18 mouse cellular contexts compared by ENCODE assay signal in the genomic region with DNA sequence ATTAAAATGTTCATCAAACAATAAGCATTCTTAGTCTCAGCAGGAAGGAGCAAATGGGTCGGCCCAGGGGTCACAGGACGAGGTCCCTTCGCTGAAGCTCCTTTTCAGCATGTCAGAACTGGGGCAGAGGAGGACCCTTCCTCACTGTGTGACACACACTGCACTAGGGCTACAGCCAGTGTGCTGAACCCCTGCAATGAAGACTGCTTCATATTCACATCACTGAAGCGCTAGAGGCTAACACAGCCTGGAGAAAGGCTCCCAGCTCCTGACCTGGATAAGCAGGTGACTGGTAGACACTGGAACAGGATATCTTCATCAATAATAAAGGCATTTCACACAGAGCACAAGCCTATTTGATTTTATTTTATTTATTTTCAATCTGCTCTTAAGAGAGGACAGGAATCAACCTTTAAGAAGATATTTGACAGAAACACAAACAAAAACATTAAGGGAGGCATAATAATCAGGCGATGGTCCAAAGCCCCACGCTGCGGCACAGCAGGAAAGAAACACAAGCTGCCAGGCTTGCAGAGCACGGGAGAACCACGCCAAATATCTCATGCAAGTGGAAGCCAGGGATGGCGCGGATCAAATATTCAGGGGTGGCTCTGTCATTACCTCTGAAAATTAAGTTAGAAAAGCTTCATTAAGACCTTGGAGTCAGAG.
DNase-seq lines count a peak whose midpoint lies in the region; ATAC-seq and TF ChIP-seq lines count a peak whose summit lies in the region.
"Had no signal": no experiment of that assay in that cellular context is flagged by ENCODE, and none has a peak within 500 bp of the region (broad histone marks: within the 10 kb centered on the region; RNA-seq: fewer than 3 reads in every experiment).

No protein-coding gene starts in this region.

- H3K9ac ChIP-seq in forebrain, embryonic 13.5 days: no peak overlapping the region
- H3K9ac ChIP-seq: liver, embryonic 13.5 days had no signal

- 0 out of 2 replicates have a peak overlapping the region, but pooled peaks have one; percentile 31 for H3K27ac ChIP-seq in forebrain, embryonic 13.5 days
- no peak overlapping the region for H3K27ac ChIP-seq in forebrain, embryonic 10.5 days
- H3K27ac ChIP-seq: liver, embryonic 13.5 days; macrophage had no signal

- no peaks in the 10 kb centered on the region for H3K36me3 ChIP-seq in forebrain, embryonic 13.5 days (ENCODE audit: poor library complexity, severe bottlenecking)
- no peaks in the 10 kb centered on the region for H3K36me3 ChIP-seq in forebrain, embryonic 10.5 days (replicated peaks)
- H3K36me3 ChIP-seq: G1E; liver, embryonic 13.5 days had no signal

- DNase-seq in forebrain, embryonic 10.5 days (ENCODE audit: extremely low spot score, low spot score): no peak
- peak; percentile 67 for DNase-seq in brain, embryonic 14.5 days (ENCODE audit: low read depth)
- peak; percentile 30 to 71 for DNase-seq in cerebellum, postnatal 4 days (ENCODE audit: low spot score in 2 of 2)
- DNase-seq in layer of hippocampus, postnatal 10 days (ENCODE audit: low spot score in 2 of 2): peak; percentile 37 to 52
- DNase-seq in adrenal gland, postnatal 25 days: no peak
- DNase-seq in kidney, postnatal 14 days: no peak
- no peak for DNase-seq in kidney, postnatal 25 days
- DNase-seq: heart, adult 18-20 months; heart, postnatal 36 days; kidney, adult 9 months; liver, embryonic 13.5 days; right cerebral cortex, adult 18-20 months; thymus, postnatal 25 days had no signal

- TF ChIP-seq CTCF in brain, embryonic 14.5 days (IDR thresholded peaks at IDR 0.05; ENCODE audit: borderline replicate concordance, extremely low read depth, insufficient read depth, insufficient read length): no peak

- H3K4me2 ChIP-seq in forebrain, embryonic 13.5 days: no peak overlapping the region
- H3K4me2 ChIP-seq: liver, embryonic 13.5 days had no signal

- H3K9me3 ChIP-seq in forebrain, embryonic 13.5 days (replicated peaks): no peaks in the 10 kb centered on the region
- H3K9me3 ChIP-seq in forebrain, embryonic 10.5 days: 0 out of 2 replicates have a peak, but pooled peaks cover 2% of the 10 kb centered on the region
- H3K9me3 ChIP-seq: G1E; liver, embryonic 13.5 days had no signal

- no peak for TF ChIP-seq POLR2A in brain, embryonic 14.5 days (IDR thresholded peaks at IDR 0.05; ENCODE audit: borderline replicate concordance, extremely low read depth, insufficient read depth, insufficient read length, poor library complexity, severe bottlenecking)

- no peak overlapping the region for H3K4me3 ChIP-seq in forebrain, embryonic 13.5 days
- no peak overlapping the region for H3K4me3 ChIP-seq in forebrain, embryonic 10.5 days
- H3K4me3 ChIP-seq: liver, embryonic 13.5 days; myocyte had no signal

- 34% methylated on average over 11 of the region's 11 CpGs for WGBS in forebrain, embryonic 13.5 days
- WGBS in forebrain, embryonic 10.5 days: 66% methylated on average over 11 of the region's 11 CpGs

- peaks cover 9% of the 10 kb centered on the region; the same call in 1 of the 2 replicates for H3K4me1 ChIP-seq in forebrain, embryonic 13.5 days
- H3K4me1 ChIP-seq in forebrain, embryonic 10.5 days: peaks cover 11% of the 10 kb centered on the region
- H3K4me1 ChIP-seq: liver, embryonic 13.5 days had no signal

- ATAC-seq in forebrain, embryonic 13.5 days: peak; percentile 19; the same call in 1 of the 2 replicates
- ATAC-seq: activated CD4-positive, CD25-positive, alpha-beta regulatory T cell, adult 4 months had no signal

- no peaks in the 10 kb centered on the region for H3K27me3 ChIP-seq in forebrain, embryonic 13.5 days
- no peaks in the 10 kb centered on the region for H3K27me3 ChIP-seq in forebrain, embryonic 10.5 days (ENCODE audit: poor library complexity, severe bottlenecking)
- H3K27me3 ChIP-seq: liver, embryonic 13.5 days had no signal

Comparison
In these comparisons a context has a peak if more than half of its experiments do, and no peak if none do; other contexts are left out.
1. DNase-seq: peak in brain, embryonic 14.5 days (single experiment), cerebellum, postnatal 4 days (2 of 2) and layer of hippocampus, postnatal 10 days (2 of 2); none in forebrain, embryonic 10.5 days (single experiment), adrenal gland, postnatal 25 days (single experiment), kidney, postnatal 14 days (single experiment) and kidney, postnatal 25 days (0 of 2).